Mouse (Mus musculus): ENCODE data around the gene Kif3b. TPM values are rescaled to one million over a fixed set of nuclear protein-coding genes. Genes with fewer than 3 reads are reported as not detected.
"Not testable (repeated sequence)": the region's sequence is repeated elsewhere in the genome, so short reads cannot be mapped to it uniquely, and the experiment has no call there.

Gene Kif3b
- polyA plus RNA-seq, 1 experiment = 15.7 TPM

DNA sequence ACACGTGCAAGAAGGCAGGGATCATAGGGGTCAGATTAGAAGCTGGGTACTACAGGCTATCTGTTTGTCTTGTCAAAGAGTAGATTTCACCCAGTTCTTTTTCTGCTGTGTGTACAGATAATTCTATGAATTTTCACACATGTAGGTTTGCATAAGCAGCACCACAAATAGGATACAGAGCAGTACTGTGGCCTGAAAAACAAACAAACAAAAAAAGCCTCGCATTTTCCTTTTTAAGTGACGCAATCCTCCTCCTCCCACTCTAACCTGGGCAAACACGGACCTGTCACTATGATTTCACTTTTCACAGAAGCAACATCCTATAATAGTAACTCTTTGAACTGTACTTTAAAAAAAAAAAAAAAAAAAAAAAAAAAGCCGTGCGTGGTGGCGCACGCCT, 14.8 kb upstream of the Kif3b start:
- Histone ChIP-seq H3K4me3 (ENCODE audit: control insufficient read depth, insufficient read depth, low read length) (no peak overlapping the region), H3K4me1 (replicated peaks; ENCODE audit: control insufficient read depth, insufficient read depth, low read length) (peaks cover 21% of the 10 kb centered on the region), H3K36me3 (ENCODE audit: control insufficient read depth, insufficient read depth, low read length) (no peaks in the 10 kb centered on the region), H3K27me3 (ENCODE audit: control insufficient read depth, insufficient read depth, low read length) (no peaks in the 10 kb centered on the region), H3K27ac (ENCODE audit: control insufficient read depth, insufficient read depth, low read length) (no peak overlapping the region)
- no peak for DNase-seq
- TF ChIP-seq CTCF (IDR thresholded peaks at IDR 0.05; ENCODE audit: borderline replicate concordance, control insufficient read depth, extremely low read depth, insufficient read depth, low read length, poor library complexity) (no peak), POLR2A (IDR thresholded peaks at IDR 0.05; ENCODE audit: control insufficient read depth, extremely low read depth, insufficient read depth, low read length, poor library complexity) (no peak)
- WGBS = 80% methylated on average over 8 of the region's 8 CpGs

- not testable (repeated sequence) for DNase-seq; H3K4me3 ChIP-seq (ENCODE audit: control insufficient read depth, insufficient read depth, low read length); H3K27ac ChIP-seq (ENCODE audit: control insufficient read depth, insufficient read depth, low read length); H3K36me3 ChIP-seq (ENCODE audit: control insufficient read depth, insufficient read depth, low read length); H3K27me3 ChIP-seq (ENCODE audit: control insufficient read depth, insufficient read depth, low read length)
- WGBS = 91% methylated on average over 5 of the region's 5 CpGs
- peaks cover 21% of the 10 kb centered on the region for H3K4me1 ChIP-seq (replicated peaks; ENCODE audit: control insufficient read depth, insufficient read depth, low read length)
These were observed 14.4 kb upstream of the Kif3b start for GRCm38 (mm10) chr2:153276846-153277245.

DNA sequence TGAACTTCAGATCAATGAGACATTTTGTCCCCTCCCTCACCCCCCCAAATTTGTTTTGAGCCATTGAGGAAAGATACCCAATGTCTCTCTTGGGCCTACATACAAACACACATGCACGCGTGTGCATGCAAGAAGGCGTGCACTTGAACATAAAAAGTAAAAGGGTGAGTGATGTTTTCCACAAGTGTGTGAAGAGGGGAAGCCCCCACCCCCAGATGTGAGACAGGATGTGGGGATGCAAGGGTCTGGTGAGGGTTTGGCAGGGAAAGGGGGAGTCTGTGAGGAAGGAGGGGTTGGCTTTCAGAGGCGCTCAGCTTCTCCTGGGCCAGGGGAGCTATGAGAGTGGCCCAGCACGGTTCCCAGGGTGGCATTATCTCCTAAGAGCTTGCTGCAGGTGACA, 12.9 kb upstream of the Kif3b start:
- H3K4me1 ChIP-seq (replicated peaks; ENCODE audit: control insufficient read depth, insufficient read depth, low read length) = peaks cover 21% of the 10 kb centered on the region
- peak; percentile 70 for DNase-seq
- no peaks in the 10 kb centered on the region for H3K36me3 ChIP-seq (ENCODE audit: control insufficient read depth, insufficient read depth, low read length)
- TF ChIP-seq POLR2A (IDR thresholded peaks at IDR 0.05; ENCODE audit: control insufficient read depth, extremely low read depth, insufficient read depth, low read length, poor library complexity) (no peak), CTCF (IDR thresholded peaks at IDR 0.05; ENCODE audit: borderline replicate concordance, control insufficient read depth, extremely low read depth, insufficient read depth, low read length, poor library complexity) (no peak)
- no peak overlapping the region for H3K4me3 ChIP-seq (ENCODE audit: control insufficient read depth, insufficient read depth, low read length)
- no peaks in the 10 kb centered on the region for H3K27me3 ChIP-seq (ENCODE audit: control insufficient read depth, insufficient read depth, low read length)
- H3K27ac ChIP-seq (ENCODE audit: control insufficient read depth, insufficient read depth, low read length) = peak overlapping the region; percentile 41; the same call in 1 of the 2 replicates
- WGBS = 50% methylated on average over 5 of the region's 5 CpGs

DNA sequence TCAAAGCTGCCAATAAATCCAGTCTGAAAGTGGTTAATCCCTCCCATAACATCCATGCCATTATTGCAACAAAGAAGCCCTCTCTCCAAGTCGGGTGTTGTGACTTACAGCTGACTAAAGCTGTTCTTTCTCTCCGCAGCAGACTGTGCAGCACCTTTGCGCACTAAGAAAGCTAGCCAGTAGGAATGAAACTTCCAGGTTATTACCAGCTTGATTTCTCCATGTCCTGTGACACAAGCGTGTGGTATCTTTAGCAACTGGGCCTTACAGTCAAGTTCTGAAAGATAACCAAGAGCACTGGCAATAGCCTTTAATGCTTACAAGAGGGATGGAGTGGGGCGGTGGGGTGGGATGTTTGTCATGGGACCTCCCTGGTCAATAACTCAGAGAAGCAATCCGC, 7.3 kb upstream of the Kif3b start:
- Histone ChIP-seq H3K27me3 (ENCODE audit: control insufficient read depth, insufficient read depth, low read length) (no peaks in the 10 kb centered on the region), H3K4me3 (ENCODE audit: control insufficient read depth, insufficient read depth, low read length) (no peak overlapping the region), H3K27ac (ENCODE audit: control insufficient read depth, insufficient read depth, low read length) (no peak overlapping the region), H3K36me3 (ENCODE audit: control insufficient read depth, insufficient read depth, low read length) (no peaks in the 10 kb centered on the region), H3K4me1 (replicated peaks; ENCODE audit: control insufficient read depth, insufficient read depth, low read length) (no peaks in the 10 kb centered on the region)
- DNase-seq = no peak
- 98% methylated on average over 6 of the region's 6 CpGs for WGBS
- TF ChIP-seq CTCF (IDR thresholded peaks at IDR 0.05; ENCODE audit: borderline replicate concordance, control insufficient read depth, extremely low read depth, insufficient read depth, low read length, poor library complexity) (no peak), POLR2A (IDR thresholded peaks at IDR 0.05; ENCODE audit: control insufficient read depth, extremely low read depth, insufficient read depth, low read length, poor library complexity) (no peak)

- Histone ChIP-seq H3K36me3 (ENCODE audit: control insufficient read depth, insufficient read depth, low read length) (no peaks in the 10 kb centered on the region), H3K27ac (ENCODE audit: control insufficient read depth, insufficient read depth, low read length) (no peak overlapping the region), H3K4me1 (replicated peaks; ENCODE audit: control insufficient read depth, insufficient read depth, low read length) (no peaks in the 10 kb centered on the region; the same call in 1 of the 2 replicates), H3K27me3 (ENCODE audit: control insufficient read depth, insufficient read depth, low read length) (no peaks in the 10 kb centered on the region), H3K4me3 (ENCODE audit: control insufficient read depth, insufficient read depth, low read length) (no peak overlapping the region)
- 98% methylated on average over 4 of the region's 4 CpGs for WGBS
- TF ChIP-seq CTCF (IDR thresholded peaks at IDR 0.05; ENCODE audit: borderline replicate concordance, control insufficient read depth, extremely low read depth, insufficient read depth, low read length, poor library complexity) (no peak), POLR2A (IDR thresholded peaks at IDR 0.05; ENCODE audit: control insufficient read depth, extremely low read depth, insufficient read depth, low read length, poor library complexity) (no peak)
- no peak for DNase-seq
These were observed 4.7 kb upstream of the Kif3b start for GRCm38 (mm10) chr2:153286524-153286923.

DNA sequence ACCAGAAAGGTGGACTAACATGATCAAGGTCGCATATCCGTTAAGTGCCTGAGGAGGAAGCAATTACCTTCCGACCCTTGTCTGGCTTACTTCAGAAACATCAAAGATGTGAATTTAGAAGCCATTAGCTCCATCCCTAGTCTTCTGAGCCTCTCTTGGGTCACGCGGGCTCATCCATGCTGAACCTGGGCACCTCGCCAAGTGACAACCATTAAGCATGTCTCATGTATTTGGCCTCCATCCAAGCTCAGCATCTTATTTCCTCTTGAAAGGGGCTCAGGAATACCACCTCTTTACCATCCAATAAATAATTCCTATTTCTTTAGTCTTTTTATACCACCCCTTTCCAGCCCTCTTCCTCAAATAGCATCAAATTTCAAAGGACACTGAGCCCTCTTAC, 3.4 kb upstream of the Kif3b start:
- TF ChIP-seq POLR2A (IDR thresholded peaks at IDR 0.05; ENCODE audit: control insufficient read depth, extremely low read depth, insufficient read depth, low read length, poor library complexity) (no peak), CTCF (IDR thresholded peaks at IDR 0.05; ENCODE audit: borderline replicate concordance, control insufficient read depth, extremely low read depth, insufficient read depth, low read length, poor library complexity) (no peak)
- DNase-seq = no peak
- Histone ChIP-seq H3K4me1 (replicated peaks; ENCODE audit: control insufficient read depth, insufficient read depth, low read length) (peaks cover 8% of the 10 kb centered on the region), H3K36me3 (ENCODE audit: control insufficient read depth, insufficient read depth, low read length) (no peaks in the 10 kb centered on the region), H3K27me3 (ENCODE audit: control insufficient read depth, insufficient read depth, low read length) (no peaks in the 10 kb centered on the region), H3K27ac (ENCODE audit: control insufficient read depth, insufficient read depth, low read length) (no peak overlapping the region), H3K4me3 (ENCODE audit: control insufficient read depth, insufficient read depth, low read length) (no peak overlapping the region)
- WGBS = 88% methylated on average over 6 of the region's 6 CpGs

- TF ChIP-seq POLR2A (IDR thresholded peaks at IDR 0.05; ENCODE audit: control insufficient read depth, extremely low read depth, insufficient read depth, low read length, poor library complexity) (no peak), CTCF (IDR thresholded peaks at IDR 0.05; ENCODE audit: borderline replicate concordance, control insufficient read depth, extremely low read depth, insufficient read depth, low read length, poor library complexity) (no peak)
- Histone ChIP-seq H3K4me3 (ENCODE audit: control insufficient read depth, insufficient read depth, low read length) (no peak overlapping the region), H3K36me3 (ENCODE audit: control insufficient read depth, insufficient read depth, low read length) (no peaks in the 10 kb centered on the region), H3K27me3 (ENCODE audit: control insufficient read depth, insufficient read depth, low read length) (no peaks in the 10 kb centered on the region), H3K27ac (ENCODE audit: control insufficient read depth, insufficient read depth, low read length) (no peak overlapping the region), H3K4me1 (replicated peaks; ENCODE audit: control insufficient read depth, insufficient read depth, low read length) (peaks cover 11% of the 10 kb centered on the region)
- DNase-seq = no peak
- 44% methylated on average over 7 of the region's 7 CpGs for WGBS
These were observed 1.2 kb downstream of the Kif3b start for GRCm38 (mm10) chr2:153292305-153292861.
